Mouse (Mus musculus): ENCODE measurements around the gene Cfap97d1.
A peak's percentile ranks its signal among the peaks of the same experiment; 100 is the strongest.
"Not testable (repeated sequence)": the region's sequence is repeated elsewhere in the genome, so short reads cannot be mapped to it uniquely, and the experiment has no call there.

The Cfap97d1 gene

DNA sequence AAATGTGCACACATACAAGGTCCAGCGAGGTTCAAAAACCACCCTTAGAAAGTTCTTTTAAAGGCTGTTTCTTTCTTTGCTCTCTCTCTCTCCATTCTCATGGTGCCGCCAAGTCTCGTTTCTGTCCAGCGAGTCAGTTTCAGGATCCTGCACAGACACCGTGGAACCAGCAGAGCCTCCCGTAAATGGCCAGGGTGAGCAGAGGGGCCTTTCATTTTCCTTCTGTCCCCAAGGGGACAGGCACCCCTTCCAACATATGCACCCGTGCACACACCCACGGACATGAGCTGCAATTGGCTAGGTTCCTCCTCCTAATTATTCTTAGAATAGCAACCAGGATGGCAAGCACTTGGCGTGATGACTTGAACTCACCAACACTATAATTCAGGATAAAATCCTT, 10.6 kb upstream of the Cfap97d1 start:
- no peak for DNase-seq (ENCODE audit: low read depth, low spot score)

DNA sequence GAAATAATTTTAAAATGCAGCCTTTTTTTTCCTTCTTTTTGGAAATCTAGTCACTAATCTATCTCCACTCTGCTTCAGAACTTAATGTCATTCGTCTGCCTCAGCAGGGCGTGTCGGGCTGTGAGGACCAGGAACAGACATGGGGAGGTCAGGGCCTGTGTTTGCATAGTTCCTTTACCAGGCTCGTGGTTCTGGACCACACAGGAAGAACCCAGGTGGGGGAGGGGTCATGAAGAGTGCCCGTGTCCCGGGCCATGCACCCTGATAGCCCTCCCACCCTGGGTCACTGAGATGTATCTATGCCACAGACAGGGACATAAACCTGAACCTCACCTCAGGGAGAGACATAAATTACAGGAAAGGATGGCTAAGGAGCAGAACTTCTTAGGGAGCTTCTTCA, 9.9 kb upstream of the Cfap97d1 start:
- no peak for DNase-seq (ENCODE audit: low read depth, low spot score)

DNA sequence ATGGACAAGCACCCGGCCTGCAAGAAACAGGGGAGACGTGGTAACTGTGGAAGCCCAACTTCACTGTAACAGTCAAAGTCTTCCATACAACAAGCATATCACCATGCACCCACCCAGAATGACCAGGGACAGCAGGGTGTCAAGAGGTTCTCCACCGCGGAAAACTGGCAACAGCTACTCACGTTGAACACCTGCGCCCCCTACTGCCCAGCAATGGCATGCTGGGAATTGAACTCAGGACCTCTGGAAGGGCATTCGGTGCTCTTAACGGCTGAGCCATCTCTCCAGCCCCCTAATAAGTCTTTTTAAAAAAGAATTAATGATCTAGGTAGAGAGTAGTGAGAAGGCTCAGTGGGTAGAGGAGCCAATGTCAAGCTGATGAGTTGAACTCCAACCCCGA, 9.2 kb upstream of the Cfap97d1 start:
- DNase-seq (ENCODE audit: low read depth, low spot score): no peak

DNA sequence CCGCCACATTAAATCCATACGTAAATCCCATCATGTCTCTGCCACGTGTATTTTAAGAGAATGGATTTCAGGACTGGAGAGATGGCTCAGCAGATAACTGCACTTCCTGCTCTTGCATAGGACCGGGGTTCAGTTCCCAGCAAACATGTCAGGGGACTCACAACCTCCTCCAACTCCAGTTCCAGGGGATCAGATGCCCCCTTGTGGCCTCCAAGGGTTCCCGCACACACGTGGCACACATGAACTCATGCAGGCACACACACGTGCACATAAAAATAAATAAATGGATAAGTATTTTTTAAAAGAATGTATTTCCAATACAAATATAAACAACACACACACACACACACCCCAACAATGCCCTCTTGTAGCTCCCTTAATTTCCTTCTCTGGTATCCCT, 7.1 kb upstream of the Cfap97d1 start:
- DNase-seq (ENCODE audit: low read depth, low spot score): no peak

DNA sequence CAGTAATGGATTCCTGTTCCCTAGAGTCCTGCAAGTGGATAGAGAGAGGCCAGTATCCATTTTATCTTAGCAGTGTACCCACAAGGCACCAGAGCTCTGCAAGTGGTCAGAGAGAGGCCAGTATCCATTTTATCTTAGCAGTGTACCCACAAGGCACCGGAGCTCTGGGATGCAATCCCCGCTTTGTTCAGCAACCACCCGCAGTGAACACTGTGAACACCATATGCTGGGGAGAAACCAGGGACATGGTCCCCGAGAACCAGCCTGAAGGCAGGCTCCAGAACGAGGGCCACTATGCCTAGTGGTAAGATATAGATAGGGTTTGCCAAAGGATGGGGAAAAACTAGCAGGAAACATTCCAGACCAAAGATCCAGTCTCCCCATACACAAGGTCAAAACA, 4.9 kb upstream of the Cfap97d1 start:
- no peak for DNase-seq (ENCODE audit: low read depth, low spot score)

GRCm38 (mm10) chr11:101980603-101981157, 3.4 kb upstream of the Cfap97d1 start:
- no peak for DNase-seq (ENCODE audit: low read depth, low spot score)

GRCm38 (mm10) chr11:101981850-101982249, 2.2 kb upstream of the Cfap97d1 start:
- peak; percentile 23 for DNase-seq (ENCODE audit: low read depth, low spot score)

DNA sequence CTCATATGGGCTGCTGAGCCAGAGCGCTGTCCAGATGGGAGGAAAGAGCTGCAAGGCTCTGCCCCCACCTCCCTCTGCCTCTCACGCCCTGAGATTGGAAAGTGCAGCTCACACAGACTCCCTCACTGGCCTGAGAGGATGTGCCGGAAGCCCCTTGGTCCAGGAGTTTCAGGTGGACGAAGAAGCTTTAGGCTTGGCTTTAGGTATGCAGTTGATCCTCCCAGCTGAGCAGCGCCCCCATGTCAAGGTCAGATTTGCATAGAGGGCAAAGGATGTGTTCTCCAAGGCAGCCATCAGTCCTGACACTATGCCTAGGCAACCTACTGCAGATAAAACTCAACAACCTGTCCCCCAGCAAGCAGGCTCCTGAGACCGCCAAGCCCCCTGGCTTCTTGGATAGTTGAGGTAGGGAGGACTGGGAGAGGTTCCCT, 1.1 kb upstream of the Cfap97d1 start:
- no peak for DNase-seq (ENCODE audit: low read depth, low spot score)

DNA sequence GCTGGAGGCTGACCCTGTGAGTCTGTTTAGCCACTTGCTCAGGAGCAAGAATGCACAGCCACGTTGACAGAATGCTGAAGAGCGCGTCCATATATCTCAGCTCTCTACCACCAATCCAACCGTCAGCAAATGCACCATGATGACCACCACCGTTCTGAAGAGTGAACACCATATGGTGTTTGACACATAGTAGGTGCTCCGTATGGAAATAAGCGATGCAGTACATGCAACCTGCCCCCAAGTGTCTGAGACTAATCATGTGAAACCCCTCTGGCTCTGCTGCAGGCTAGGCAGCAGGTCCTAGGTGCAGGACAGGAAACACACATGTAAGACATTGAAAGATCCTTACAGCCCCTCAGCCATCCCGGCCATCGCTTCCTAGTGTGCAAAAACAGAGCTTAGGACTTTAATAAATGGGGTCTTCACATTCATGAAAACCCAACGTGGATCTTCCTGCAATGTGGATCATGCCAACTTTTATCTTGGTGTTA, 603 bp upstream of the Cfap97d1 start:
- no peak for DNase-seq (ENCODE audit: low read depth, low spot score)

GRCm38 (mm10) chr11:101985450-101985849, 1.4 kb downstream of the Cfap97d1 start:
- DNase-seq (ENCODE audit: low read depth, low spot score): not testable (repeated sequence)

DNA sequence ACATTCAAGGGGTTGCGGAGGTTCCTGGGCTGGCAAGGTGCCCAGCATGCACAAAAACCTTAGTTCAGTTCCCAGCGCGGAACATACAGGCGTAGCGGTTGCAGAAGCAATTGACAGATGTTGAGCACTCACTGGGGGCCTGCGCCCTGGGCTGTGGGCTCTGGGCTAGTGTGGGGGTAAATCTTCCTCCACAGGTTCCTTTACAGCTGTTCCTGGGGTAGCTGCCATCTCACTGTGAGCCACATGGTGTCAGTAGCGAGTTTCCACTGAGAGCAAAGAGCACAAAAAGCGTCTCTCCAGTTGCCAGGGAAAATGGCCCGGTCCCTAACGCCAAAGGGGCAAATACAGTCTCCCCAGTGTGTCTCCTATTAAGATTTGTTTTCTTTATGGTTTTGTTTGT, 1.9 kb downstream of the Cfap97d1 start:
- DNase-seq (ENCODE audit: low read depth, low spot score): peak; percentile 56

DNA sequence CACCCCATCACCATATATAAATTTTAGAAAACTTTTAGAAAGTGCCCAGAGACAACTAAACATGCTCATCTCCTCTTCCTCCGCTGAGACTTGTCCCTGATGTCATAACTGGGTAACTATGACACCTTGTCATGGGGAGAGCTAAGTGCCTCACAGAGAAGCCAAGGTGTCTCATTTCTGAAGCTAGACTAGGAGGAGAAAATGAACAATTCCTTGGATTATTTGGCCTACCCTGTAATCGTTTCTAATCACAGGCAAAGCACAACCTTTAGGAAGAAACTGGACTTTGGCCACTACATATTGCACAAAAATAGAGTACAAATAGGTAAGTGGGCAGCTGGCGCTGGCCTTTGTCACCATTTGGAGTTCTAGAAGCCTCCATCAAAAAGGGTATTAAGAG, 2.8 kb downstream of the Cfap97d1 start, which contains the start of gene Dusp3:
TSS of gene Dusp3 (minus strand) at position 101 of the 400 bp plus-strand sequence.
- no peak for DNase-seq (ENCODE audit: low read depth, low spot score)

GRCm38 (mm10) chr11:101990244-101990643, 6.2 kb downstream of the Cfap97d1 start:
- DNase-seq (ENCODE audit: low read depth, low spot score): no peak

- no peak for DNase-seq (ENCODE audit: low read depth, low spot score)
Measured at GRCm38 (mm10) chr11:101991813-101992212, 7.7 kb downstream of the Cfap97d1 start.

DNA sequence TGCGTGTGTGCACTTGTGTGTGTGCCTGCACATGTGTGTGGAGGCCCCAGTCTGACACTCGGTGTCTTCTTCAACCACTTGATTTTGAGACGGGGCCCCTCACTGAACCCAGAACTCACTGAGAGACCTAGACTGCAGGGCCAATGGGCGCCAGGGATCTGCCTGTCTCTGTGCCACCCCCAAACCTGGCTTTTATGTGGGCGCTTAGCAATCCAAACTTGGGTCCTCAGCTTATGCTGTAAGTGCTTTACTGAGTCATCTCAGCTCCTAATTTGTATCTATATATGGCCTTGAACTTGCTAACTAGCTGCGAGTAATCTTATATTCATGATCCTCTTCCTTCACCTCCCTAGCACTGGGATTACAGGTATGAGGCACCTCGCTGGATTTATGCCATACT, 8.3 kb downstream of the Cfap97d1 start:
- no peak for DNase-seq (ENCODE audit: low read depth, low spot score)

GRCm38 (mm10) chr11:101994100-101994499, 10.0 kb downstream of the Cfap97d1 start:
- DNase-seq (ENCODE audit: low read depth, low spot score): no peak

- no peak for DNase-seq (ENCODE audit: low read depth, low spot score)
Measured at GRCm38 (mm10) chr11:101995938-101996337, 11.9 kb downstream of the Cfap97d1 start.

- no peak for DNase-seq (ENCODE audit: low read depth, low spot score)
Measured at GRCm38 (mm10) chr11:101998258-101998657, 14.2 kb downstream of the Cfap97d1 start.

- DNase-seq (ENCODE audit: low read depth, low spot score): no peak
Measured at GRCm38 (mm10) chr11:101999466-101999865, 15.4 kb downstream of the Cfap97d1 start.

- no peak for DNase-seq (ENCODE audit: low read depth, low spot score)
Measured at GRCm38 (mm10) chr11:102004251-102004650, 20.2 kb downstream of the Cfap97d1 start.

- DNase-seq (ENCODE audit: low read depth, low spot score): no peak
Measured at GRCm38 (mm10) chr11:102006271-102006670, 22.2 kb downstream of the Cfap97d1 start.

DNA sequence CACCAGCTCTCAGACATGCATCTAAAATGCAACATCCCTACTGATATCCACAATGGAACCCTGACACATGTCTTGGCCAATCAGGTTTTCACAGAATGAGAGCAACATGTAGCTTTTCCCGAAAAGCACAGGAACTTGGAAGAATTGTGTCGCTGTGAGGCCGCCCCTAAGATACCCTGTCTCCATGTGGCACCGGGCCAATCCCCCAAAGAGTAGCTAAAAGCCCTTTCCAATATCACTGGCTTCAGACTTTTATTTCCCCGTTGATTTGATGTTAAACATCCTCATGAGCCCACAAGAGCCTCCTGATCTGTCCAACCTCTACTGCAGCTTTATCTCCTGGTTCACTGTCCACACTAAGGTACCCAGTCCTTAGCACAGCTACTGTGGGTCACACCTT, 22.6 kb downstream of the Cfap97d1 start:
- no peak for DNase-seq (ENCODE audit: low read depth, low spot score)

DNA sequence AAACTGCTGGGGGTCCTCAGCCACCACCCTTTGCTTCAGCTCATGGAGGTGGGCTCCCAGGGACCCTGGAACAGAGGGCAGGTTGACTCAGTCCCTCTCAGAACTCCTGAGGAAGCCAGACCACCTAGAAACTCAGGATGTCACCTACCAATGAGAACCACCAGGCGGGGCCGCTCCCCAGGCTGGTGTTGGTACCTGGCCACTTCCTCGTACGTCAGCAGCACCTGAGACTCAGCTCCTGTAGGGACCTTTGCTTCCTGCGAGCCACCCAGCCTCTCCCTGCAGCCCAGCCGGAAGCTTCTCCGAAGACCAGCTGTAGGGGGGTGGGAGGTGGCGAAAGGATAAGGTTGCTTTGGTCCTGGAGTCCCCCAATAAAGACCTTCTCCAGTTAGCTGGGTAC, 24.3 kb downstream of the Cfap97d1 start:
- no peak for DNase-seq (ENCODE audit: low read depth, low spot score)

Measured in CD4-positive helper T cell, adult 2 months (primary cell).